Mouse (Mus musculus): ENCODE measurements at regions not wholly inside any gene's neighbourhood (a gene's known extent, or its start where the extent isn't known, plus 50 kb on each side); places are given as distances from the start of the nearest gene placed in this dataset.

DNA sequence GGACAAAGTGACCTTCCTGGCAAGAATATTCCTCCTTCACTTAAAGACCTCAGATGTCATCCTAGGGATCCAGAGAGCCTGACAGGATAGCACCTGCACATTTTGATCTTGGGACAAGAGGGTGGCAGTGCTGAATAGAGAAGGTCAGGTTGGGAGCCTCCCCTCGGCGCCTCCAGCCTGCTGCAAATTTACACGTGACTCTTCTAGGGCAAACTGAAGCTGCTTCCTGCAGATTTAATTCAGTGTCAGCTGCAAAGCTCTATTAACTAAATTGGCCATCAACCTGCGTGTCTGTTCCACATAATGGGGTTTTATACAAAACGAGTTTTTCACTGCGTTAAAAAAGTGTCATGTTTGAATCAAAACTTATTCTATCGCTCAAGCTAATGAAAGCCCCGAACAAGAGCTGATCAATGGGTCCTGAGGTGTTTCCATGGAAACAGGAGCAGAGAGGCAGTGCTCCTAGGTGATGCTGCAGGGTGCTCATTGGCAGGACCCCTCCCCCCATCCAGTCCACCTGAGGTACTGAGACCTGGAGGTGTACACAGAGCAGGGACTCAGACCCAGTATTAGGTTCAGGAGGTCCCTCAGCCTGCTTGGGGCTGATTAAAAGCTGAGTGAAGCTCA, 82.6 kb upstream of the Mycn start:
- TF ChIP-seq CTCF (IDR thresholded peaks at IDR 0.05; ENCODE audit: insufficient read depth, low read depth, low read length) (no peak), POLR2A (IDR thresholded peaks at IDR 0.05; ENCODE audit: insufficient read depth, low read depth, low read length) (no peak)
